Mouse (Mus musculus) liver, embryonic 12.5 days (tissue): ENCODE measurements around the gene Sucla2. TPM values are rescaled to one million over a fixed set of nuclear protein-coding genes. Genes with fewer than 3 reads are reported as not detected.
A peak's percentile ranks its signal among the peaks of the same experiment; 100 is the strongest.

Source experiments
- ATAC-seq: fragments of 200-750 bp; cut with Nextera tagmentation; 2 replicates; pipeline ENCODE4 v1.8.0; 2017; ENCODE audit warnings: moderate number of reproducible peaks, mild to moderate bottlenecking, moderate library complexity
- H3K27ac ChIP-seq: fragments of 300-500 bp; sonication (generic); 2 replicates; pipeline ENCODE4 v1.5.1; 2016; ENCODE audit warnings: mild to moderate bottlenecking
- H3K27me3 ChIP-seq: fragments of 300-500 bp; sonication (generic); replicated peaks from 2 replicates; pipeline ENCODE4 v1.6.1; 2016; ENCODE audit warnings: mild to moderate bottlenecking, moderate library complexity
- H3K36me3 ChIP-seq: fragments of 300-500 bp; sonication (generic); 2 replicates; pipeline ENCODE4 v1.6.1; 2016; ENCODE audit warnings: mild to moderate bottlenecking, moderate library complexity
- H3K4me1 ChIP-seq: fragments of 300-500 bp; sonication (generic); 2 replicates; pipeline ENCODE4 v1.6.1; 2016
- H3K4me2 ChIP-seq: fragments of 300-500 bp; sonication (generic); 2 replicates; pipeline ENCODE4 v1.6.1; 2016; ENCODE audit warnings: mild to moderate bottlenecking, moderate library complexity
- H3K4me3 ChIP-seq: fragments of 300-500 bp; sonication (generic); 2 replicates; pipeline ENCODE4 v1.5.1; 2016; ENCODE audit warnings: mild to moderate bottlenecking, moderate library complexity
- H3K9ac ChIP-seq: fragments of 300-500 bp; sonication (generic); 2 replicates; pipeline ENCODE4 v1.6.1; 2016; ENCODE audit warnings: mild to moderate bottlenecking, moderate library complexity
- H3K9me3 ChIP-seq: fragments of 300-500 bp; sonication (generic); replicated peaks from 2 replicates; pipeline ENCODE4 v1.6.1; 2016; ENCODE audit warnings: mild to moderate bottlenecking, moderate library complexity
- WGBS: fragments of 180-500 bp; shearing (Covaris S2); methylation state at CpG from one replicate; pipeline ENCODE4 v1.1.7; 2016; ENCODE audit not compliant: insufficient replicate concordance; 5-methylcytosine and 5-hydroxymethylcytosine counted together
- polyA plus RNA-seq: library from polyadenylated mRNA; unstranded; fragments of >200 nt; fragmentation: Nextera tagmentation; extraction: Ambion mirVana; gene quantifications from 2 replicates; pipeline ENCODE4 v1.2.1, GENCODE M21; 2016

Sucla2 gene
- polyA plus RNA-seq, result 62.5 and 65.1 TPM in 2 replicates

GRCm38 (mm10) chr14:73524766-73525448 is at the start of gene Sucla2:
Gene Sucla2, plus strand, starts transcription at chr14:73525319.
- Histone ChIP-seq H3K9me3 (no peaks in the 10 kb centered on the region), H3K27me3 (0 out of 2 replicates have a peak, but pooled peaks cover 1% of the 10 kb centered on the region), H3K9ac (peak within 1 kb of the TSS; percentile 65), H3K36me3 (no peaks in the 10 kb centered on the region), H3K4me1 (peaks cover 14% of the 10 kb centered on the region), H3K27ac (peak within 1 kb of the TSS; percentile 72), H3K4me2 (peak within 1 kb of the TSS; percentile 70), H3K4me3 (peak within 1 kb of the TSS; percentile 63)
- WGBS, result under 1% methylated on average over 41 of the region's 41 CpGs
- ATAC-seq, result peak; percentile 100

- no peak for ATAC-seq
- WGBS, result 81% methylated on average over 7 of the region's 7 CpGs
- Histone ChIP-seq H3K27ac (no peak overlapping the region), H3K36me3 (no peaks in the 10 kb centered on the region), H3K4me2 (no peak overlapping the region), H3K4me1 (no peaks in the 10 kb centered on the region), H3K4me3 (no peak overlapping the region), H3K9ac (no peak overlapping the region), H3K9me3 (no peaks in the 10 kb centered on the region), H3K27me3 (no peaks in the 10 kb centered on the region)
Observed at GRCm38 (mm10) chr14:73475506-73475905, 49.6 kb upstream of the Sucla2 start.

GRCm38 (mm10) chr14:73476361-73476934 is 48.7 kb upstream of the Sucla2 start:
- Histone ChIP-seq H3K9me3 (no peaks in the 10 kb centered on the region), H3K4me3 (no peak overlapping the region), H3K27ac (no peak overlapping the region), H3K27me3 (no peaks in the 10 kb centered on the region), H3K4me1 (no peaks in the 10 kb centered on the region), H3K9ac (no peak overlapping the region), H3K36me3 (no peaks in the 10 kb centered on the region), H3K4me2 (no peak overlapping the region)
- WGBS, result 72% methylated on average over 8 of the region's 8 CpGs
- ATAC-seq, result no peak

- Histone ChIP-seq H3K36me3 (no peaks in the 10 kb centered on the region), H3K27ac (no peak overlapping the region), H3K9me3 (no peaks in the 10 kb centered on the region), H3K4me1 (no peaks in the 10 kb centered on the region), H3K27me3 (no peaks in the 10 kb centered on the region), H3K4me2 (no peak overlapping the region), H3K4me3 (no peak overlapping the region), H3K9ac (no peak overlapping the region)
- no peak for ATAC-seq
- 79% methylated on average over 10 of the region's 10 CpGs for WGBS
Observed at GRCm38 (mm10) chr14:73477077-73477476, 48.0 kb upstream of the Sucla2 start.

GRCm38 (mm10) chr14:73478321-73478720 is 46.8 kb upstream of the Sucla2 start:
- H3K9me3 ChIP-seq, result no peaks in the 10 kb centered on the region
- no peak overlapping the region for H3K4me3 ChIP-seq
- no peak overlapping the region for H3K9ac ChIP-seq
- no peak for ATAC-seq
- H3K27ac ChIP-seq, result no peak overlapping the region
- H3K27me3 ChIP-seq, result no peaks in the 10 kb centered on the region
- WGBS, result 60% methylated on average over 3 of the region's 3 CpGs
- H3K4me1 ChIP-seq, result no peaks in the 10 kb centered on the region
- H3K36me3 ChIP-seq, result no peaks in the 10 kb centered on the region
- H3K4me2 ChIP-seq, result no peak overlapping the region

- Histone ChIP-seq H3K4me3 (no peak overlapping the region), H3K9me3 (no peaks in the 10 kb centered on the region), H3K36me3 (no peaks in the 10 kb centered on the region), H3K9ac (no peak overlapping the region), H3K27ac (no peak overlapping the region), H3K27me3 (no peaks in the 10 kb centered on the region), H3K4me1 (no peaks in the 10 kb centered on the region), H3K4me2 (no peak overlapping the region)
- no peak for ATAC-seq
- WGBS, result 61% methylated on average over 1 of the region's 1 CpGs
Observed at GRCm38 (mm10) chr14:73479771-73480170, 45.3 kb upstream of the Sucla2 start.

- no peak for ATAC-seq
- WGBS, result 68% methylated on average over 5 of the region's 5 CpGs
Observed at GRCm38 (mm10) chr14:73483516-73484229, 41.4 kb upstream of the Sucla2 start.

GRCm38 (mm10) chr14:73484366-73485110 is 40.6 kb upstream of the Sucla2 start:
- H3K27me3 ChIP-seq, result no peaks in the 10 kb centered on the region
- no peak for ATAC-seq
- no peaks in the 10 kb centered on the region for H3K9me3 ChIP-seq
- WGBS, result 48% methylated on average over 3 of the region's 3 CpGs
- no peak overlapping the region for H3K9ac ChIP-seq
- H3K4me1 ChIP-seq, result no peaks in the 10 kb centered on the region
- no peak overlapping the region for H3K4me2 ChIP-seq
- H3K4me3 ChIP-seq, result no peak overlapping the region
- H3K36me3 ChIP-seq, result no peaks in the 10 kb centered on the region
- H3K27ac ChIP-seq, result no peak overlapping the region

More at GRCm38 (mm10) chr14:73483516-73484229, 41.4 kb upstream of the Sucla2 start:
- H3K27me3 ChIP-seq, result no peaks in the 10 kb centered on the region
- no peaks in the 10 kb centered on the region for H3K4me1 ChIP-seq
- H3K4me2 ChIP-seq, result no peak overlapping the region
- H3K36me3 ChIP-seq, result no peaks in the 10 kb centered on the region
- no peak overlapping the region for H3K27ac ChIP-seq
- H3K4me3 ChIP-seq, result no peak overlapping the region
- H3K9ac ChIP-seq, result no peak overlapping the region
- no peaks in the 10 kb centered on the region for H3K9me3 ChIP-seq

GRCm38 (mm10) chr14:73486641-73487040 is 38.5 kb upstream of the Sucla2 start:
- H3K9ac ChIP-seq, result no peak overlapping the region
- H3K27me3 ChIP-seq, result no peaks in the 10 kb centered on the region
- no peak for ATAC-seq
- no peaks in the 10 kb centered on the region for H3K4me1 ChIP-seq
- H3K9me3 ChIP-seq, result no peaks in the 10 kb centered on the region
- no peaks in the 10 kb centered on the region for H3K36me3 ChIP-seq
- H3K27ac ChIP-seq, result no peak overlapping the region
- H3K4me3 ChIP-seq, result no peak overlapping the region
- H3K4me2 ChIP-seq, result no peak overlapping the region
- WGBS, result 48% methylated on average over 5 of the region's 5 CpGs

GRCm38 (mm10) chr14:73493356-73493755 is 31.8 kb upstream of the Sucla2 start:
- WGBS, result 87% methylated on average over 6 of the region's 6 CpGs

GRCm38 (mm10) chr14:73494122-73494521 is 31.0 kb upstream of the Sucla2 start:
- 0 out of 2 replicates have a peak, but pooled peaks have one; percentile 30 for ATAC-seq
- H3K4me1 ChIP-seq, result peaks cover 5% of the 10 kb centered on the region
- 39% methylated on average over 6 of the region's 6 CpGs for WGBS

More at GRCm38 (mm10) chr14:73493356-73493755, 31.8 kb upstream of the Sucla2 start:
- H3K27me3 ChIP-seq, result no peaks in the 10 kb centered on the region
- H3K4me2 ChIP-seq, result no peak overlapping the region
- H3K9me3 ChIP-seq, result no peaks in the 10 kb centered on the region
- no peaks in the 10 kb centered on the region for H3K36me3 ChIP-seq
- no peak for ATAC-seq
- peaks cover 5% of the 10 kb centered on the region for H3K4me1 ChIP-seq
- H3K4me3 ChIP-seq, result no peak overlapping the region
- no peak overlapping the region for H3K27ac ChIP-seq
- no peak overlapping the region for H3K9ac ChIP-seq

More at GRCm38 (mm10) chr14:73494122-73494521, 31.0 kb upstream of the Sucla2 start:
- Histone ChIP-seq H3K9ac (no peak overlapping the region), H3K27me3 (no peaks in the 10 kb centered on the region), H3K9me3 (no peaks in the 10 kb centered on the region), H3K4me2 (no peak overlapping the region), H3K36me3 (no peaks in the 10 kb centered on the region), H3K4me3 (no peak overlapping the region), H3K27ac (no peak overlapping the region)
